Mouse (Mus musculus) ovary, postnatal 14 days (tissue): ENCODE measurements around the gene Olfr53.
"Not testable (repeated sequence)": the region's sequence is repeated elsewhere in the genome, so short reads cannot be mapped to it uniquely, and the experiment has no call there.

Experiments
- DNase-seq: peaks from one replicate; pipeline ENCODE4 v3.0.0; 2022; ENCODE audit warnings: low spot score

Gene Olfr53

GRCm38 (mm10) chr7:140646152-140646551, at the start of gene Olfr53:
Gene Olfr53 (plus strand): TSS chr7:140646452.
- DNase-seq, result no peak

DNA sequence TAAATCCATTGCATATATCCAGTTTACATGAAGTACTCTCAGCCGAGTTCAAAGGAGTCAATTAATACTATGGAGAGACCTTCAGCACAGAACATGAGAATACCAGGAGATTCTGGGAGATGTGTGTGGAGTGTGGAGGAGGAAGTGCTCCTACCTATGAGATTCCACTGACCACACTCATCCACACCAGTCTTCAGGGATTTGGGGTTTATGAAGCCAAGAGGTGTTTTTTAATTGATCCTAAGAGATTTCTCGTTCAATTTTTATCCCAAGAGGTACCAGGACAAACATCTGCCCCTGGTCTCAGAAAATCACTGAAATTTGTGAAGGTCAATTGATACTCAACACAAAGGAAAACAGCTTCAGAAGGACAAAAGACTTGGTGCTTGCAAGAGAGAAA, 45.3 kb upstream of the Olfr53 start, which contains the start of gene Olfr46:
Gene Olfr46 (plus strand): TSS at position 301 of the 400 bp plus-strand sequence.
- not testable (repeated sequence) for DNase-seq

DNA sequence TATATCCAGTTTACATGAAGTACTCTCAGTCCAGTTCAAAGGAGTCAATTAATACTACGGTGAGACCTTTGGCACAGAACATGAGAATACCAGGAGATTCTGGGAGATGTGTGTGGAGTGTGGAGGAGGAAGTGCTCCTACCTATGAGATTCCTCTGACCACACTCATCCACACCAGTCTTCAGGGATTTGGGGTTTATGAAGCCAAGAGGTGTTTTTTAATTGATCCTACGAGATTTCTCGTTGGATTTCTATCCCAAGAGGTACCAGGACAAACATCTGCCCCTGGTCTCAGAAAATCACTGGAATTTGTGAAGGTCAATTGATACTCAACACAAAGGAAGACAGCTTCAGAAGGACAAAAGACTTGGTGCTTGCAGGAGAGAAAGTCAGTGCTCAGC, 17.6 kb upstream of the Olfr53 start, which contains the start of gene Olfr61:
Gene Olfr61 (plus strand): TSS at position 301 of the 400 bp plus-strand sequence.
- DNase-seq, result not testable (repeated sequence)

DNA sequence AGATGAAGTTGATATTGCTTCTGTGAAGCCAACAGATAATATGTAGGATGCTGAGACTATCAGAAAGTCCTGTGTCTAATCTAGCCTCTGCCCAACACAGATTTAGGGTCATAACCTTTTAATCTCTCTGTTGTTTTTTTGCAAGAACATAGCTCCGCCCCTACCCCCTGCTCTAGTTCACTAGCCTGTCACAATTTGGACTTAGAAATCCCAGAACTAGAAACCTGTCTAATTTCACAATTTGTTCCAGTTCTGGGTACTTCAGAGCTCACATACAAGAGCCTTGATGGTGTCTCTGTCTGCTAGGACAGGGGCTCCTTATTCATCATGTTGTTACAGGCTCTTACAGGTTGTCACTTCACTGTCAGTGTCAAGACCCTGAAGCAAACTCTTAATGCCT, 15.7 kb upstream of the Olfr53 start:
- no peak for DNase-seq

DNA sequence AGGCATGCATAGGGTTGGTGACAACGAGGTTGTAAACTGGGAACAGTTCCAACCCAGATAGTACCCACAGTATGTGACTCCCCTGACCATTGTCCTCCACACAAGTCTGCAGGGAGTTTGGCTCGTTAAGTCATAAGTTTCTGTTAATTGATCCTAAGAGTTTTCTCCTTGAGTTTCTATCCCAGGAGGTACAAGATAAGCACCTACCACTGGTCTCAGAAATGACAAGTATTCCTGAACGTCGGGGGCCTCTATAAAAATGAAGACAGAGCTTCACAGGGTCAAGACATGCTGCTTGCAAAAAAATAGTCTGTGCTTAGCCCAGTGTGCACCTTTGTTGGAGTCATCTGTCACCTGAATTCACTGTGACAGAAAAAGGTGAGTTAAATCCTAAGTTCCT, 13.4 kb downstream of the Olfr53 start, which contains the start of gene Olfr539:
Gene Olfr539 (plus strand): TSS at position 301 of the 400 bp plus-strand sequence.
- DNase-seq, result no peak

DNA sequence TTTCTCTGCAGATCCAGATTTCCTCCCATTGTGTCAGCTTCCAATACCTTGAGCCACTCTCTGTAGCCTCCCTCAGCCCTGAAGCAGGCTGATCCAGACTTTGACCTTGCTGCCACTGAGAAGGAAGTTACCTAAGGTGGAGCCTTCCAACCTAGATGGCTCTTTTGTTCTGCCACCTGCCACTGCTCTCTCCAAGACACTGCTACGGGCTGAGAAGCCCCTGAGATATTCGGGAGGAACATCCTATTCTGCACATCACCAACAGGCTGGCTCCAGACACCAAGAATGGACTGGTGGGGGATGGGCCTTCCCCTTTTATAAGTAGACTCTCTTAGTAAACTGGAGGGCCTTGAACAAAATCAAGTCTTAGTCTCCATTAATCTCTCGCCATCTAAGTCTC, 24.4 kb downstream of the Olfr53 start:
- DNase-seq, result not testable (repeated sequence)

GRCm38 (mm10) chr7:140675863-140676262, 29.6 kb downstream of the Olfr53 start:
- DNase-seq, result no peak

DNA sequence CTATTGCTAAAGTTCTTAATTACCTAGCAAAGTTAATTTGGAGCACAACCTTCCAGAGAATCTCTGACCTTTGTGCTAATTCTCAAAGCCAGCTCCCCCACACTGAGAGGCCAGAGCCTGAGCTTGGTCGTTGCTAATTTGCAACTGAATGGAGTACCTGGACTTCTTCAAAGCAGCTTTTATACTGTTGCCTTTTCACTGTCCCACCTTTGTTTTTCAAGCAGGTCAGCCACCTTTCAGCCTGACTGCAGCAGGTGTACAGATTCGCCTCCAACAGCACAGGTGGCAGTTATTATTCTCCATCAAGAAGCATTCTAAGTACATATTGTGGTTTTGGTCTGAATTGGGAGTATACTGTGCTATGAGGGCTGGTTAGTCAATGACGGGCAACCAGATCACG, 33.3 kb downstream of the Olfr53 start:
- not testable (repeated sequence) for DNase-seq

DNA sequence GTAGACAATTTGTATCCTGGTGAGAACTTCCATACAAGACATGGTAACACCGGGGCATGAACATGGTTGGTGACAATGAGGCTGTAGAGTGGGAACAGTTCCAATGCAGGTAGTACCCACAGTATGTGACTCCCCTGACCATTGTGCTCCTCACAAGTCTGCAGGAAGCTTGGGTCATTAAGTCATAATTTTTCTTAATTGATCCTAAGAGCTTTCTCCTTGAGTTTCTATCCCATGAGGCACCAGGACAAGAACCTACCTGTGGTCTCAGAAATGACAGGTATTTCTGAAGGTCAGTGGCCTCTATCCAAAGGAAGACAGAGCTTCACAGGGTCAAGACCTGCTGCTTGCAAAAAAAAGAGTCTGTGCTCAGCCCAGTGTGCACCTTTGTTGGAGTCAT, 35.4 kb downstream of the Olfr53 start, which contains the start of gene Olfr45:
Gene Olfr45 (plus strand): TSS at position 301 of the 400 bp plus-strand sequence.
- DNase-seq, result no peak

DNA sequence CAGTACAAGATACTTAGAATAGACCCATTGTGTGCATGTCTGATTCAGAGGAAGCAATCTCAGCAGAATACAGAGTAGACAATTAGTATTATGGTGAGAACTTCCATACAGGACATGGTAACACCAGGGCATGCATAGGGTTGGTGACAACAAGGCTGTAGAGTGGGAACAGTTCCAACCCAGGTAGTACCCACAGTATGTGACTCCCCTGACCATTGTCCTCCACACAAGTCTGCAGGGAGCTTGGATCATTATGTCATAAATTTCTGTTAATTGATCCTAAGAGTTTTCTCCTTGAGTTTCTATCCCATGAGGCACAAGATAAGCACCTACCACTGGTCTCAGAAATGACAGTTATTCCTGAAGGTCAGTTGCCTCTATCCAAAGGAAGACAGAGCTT, 50.7 kb downstream of the Olfr53 start, which contains the start of gene Olfr541:
Gene Olfr541 (plus strand): TSS at position 301 of the 400 bp plus-strand sequence.
- DNase-seq, result no peak
